Mouse (Mus musculus) cortical plate, adult 2 months (tissue): ENCODE results near the gene Sec63.

Experiments
- CTCF ChIP-seq: fragments of 200-500 bp; IDR thresholded peaks from 2 replicates; pipeline ENCODE4 v1.5.1; 2011; ENCODE audit warnings: mild to moderate bottlenecking, control low read depth, low read length; ENCODE audit not compliant: insufficient read depth; ENCODE audit errors: extremely low read depth
- POLR2A ChIP-seq: fragments of 200-500 bp; IDR thresholded peaks from 2 replicates; pipeline ENCODE4 v1.6.1; 2011; ENCODE audit warnings: mild to moderate bottlenecking, low read length, control low read depth; ENCODE audit not compliant: insufficient read depth; ENCODE audit errors: extremely low read depth

DNA sequence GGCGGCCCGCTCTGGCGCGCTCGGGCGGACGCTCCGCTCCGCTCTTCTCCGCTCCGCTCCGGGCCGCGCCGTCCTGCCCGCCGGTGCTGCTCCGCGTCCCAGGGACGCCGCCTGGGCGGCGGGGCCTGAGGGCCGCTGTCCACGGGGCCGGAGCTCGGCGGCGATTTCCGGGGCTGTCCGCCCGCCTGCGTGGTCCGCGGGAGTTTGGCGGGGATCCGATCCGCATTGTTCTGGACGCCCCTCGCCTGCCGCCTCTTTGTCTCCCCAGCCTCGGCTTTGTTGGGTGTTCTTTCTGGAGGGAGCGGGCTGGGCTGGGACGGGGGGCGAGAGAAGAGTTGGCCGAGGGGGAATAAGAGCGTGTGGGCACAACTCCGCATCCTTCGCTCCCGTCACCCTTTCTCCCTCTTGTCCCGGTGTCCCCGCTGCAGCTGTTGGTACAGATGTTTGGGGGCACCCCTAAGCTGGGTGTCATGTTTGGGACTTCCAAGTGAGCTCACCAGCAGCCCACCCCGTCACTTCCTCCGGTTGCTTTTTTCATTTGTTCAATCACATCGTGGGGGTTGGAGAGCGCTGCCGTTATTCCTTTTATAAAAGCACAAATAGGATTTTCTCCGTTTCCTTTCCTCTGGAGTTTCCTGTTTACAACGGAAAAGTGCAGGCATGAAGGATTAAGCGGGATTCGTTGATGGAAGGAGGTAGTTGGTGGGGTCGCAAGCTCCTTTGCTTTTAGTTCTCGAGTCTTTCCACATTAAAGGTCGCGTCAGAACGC is 789 bp downstream of the Sec63 start:
- TF ChIP-seq POLR2A, result no peak
- no peak for TF ChIP-seq CTCF
